Mouse (Mus musculus): Measurements from ENCODE around the gene Bola1. TPM values are rescaled to one million over a fixed set of nuclear protein-coding genes. Genes with fewer than 3 reads are reported as not detected.
"Not testable (repeated sequence)": the region's sequence is repeated elsewhere in the genome, so short reads cannot be mapped to it uniquely, and the experiment has no call there.

Bola1 gene
- total and polyA plus RNA-seq, 2 experiments from 2014 or later, result 36.8 to 54.6 TPM

DNA sequence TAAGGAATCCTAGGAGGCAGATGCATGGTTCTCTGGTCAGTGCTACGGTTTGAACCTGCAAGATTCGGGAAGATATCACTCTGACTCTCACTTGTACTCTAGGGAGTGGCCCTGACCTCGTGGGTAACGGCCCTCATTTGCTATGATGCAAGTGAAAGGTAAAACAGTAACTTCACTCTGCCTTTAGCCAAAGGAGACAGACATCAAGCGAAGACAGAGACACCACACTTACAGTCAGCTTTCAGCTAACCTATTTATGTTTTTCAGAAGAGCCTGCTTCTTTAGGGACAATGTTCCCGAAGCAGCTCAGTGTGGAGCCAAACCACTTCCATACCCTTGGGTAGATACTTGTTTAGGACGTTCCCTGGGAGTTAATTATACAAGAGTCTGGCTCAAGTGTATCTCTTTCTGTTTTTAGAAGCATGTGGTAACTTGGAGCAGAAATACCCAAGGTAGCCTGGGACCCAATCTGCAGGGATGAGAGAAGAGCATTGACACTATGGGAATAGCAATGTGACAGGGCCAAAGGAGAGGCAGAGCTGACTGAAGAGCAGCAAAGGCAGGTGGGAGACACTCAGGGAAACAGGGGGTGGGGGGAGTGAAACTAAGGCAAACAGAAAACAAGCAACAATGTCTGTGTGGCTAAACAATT lies 24.5 kb upstream of the Bola1 start:
- peak overlapping the region; percentile 95; the same call in 1 of the 2 replicates for H3K27ac ChIP-seq (ENCODE audit: low read depth, low read length)
- DNase-seq (ENCODE audit: low spot score) (no peak), ATAC-seq (ENCODE audit: low FRiP score) (no peak)
- H3K9me3 ChIP-seq (ENCODE audit: low read length), result no peaks in the 10 kb centered on the region
- H3K9ac ChIP-seq (replicated peaks; ENCODE audit: low read length, poor library complexity, severe bottlenecking), result peak overlapping the region; percentile 77; the same call in 1 of the 2 replicates
- peak overlapping the region; percentile 52 for H3K4me2 ChIP-seq (ENCODE audit: low read depth, low read length, poor library complexity, severe bottlenecking)
- TF ChIP-seq CTCF (IDR thresholded peaks at IDR 0.05), result no peak
- H3K27me3 ChIP-seq (ENCODE audit: insufficient read depth, low read length), result no peaks in the 10 kb centered on the region
- no peak overlapping the region for H3K4me3 ChIP-seq (ENCODE audit: low read depth, low read length)
- H3K4me1 ChIP-seq (ENCODE audit: insufficient read depth, low read length), result 0 out of 2 replicates have a peak, but pooled peaks cover 7% of the 10 kb centered on the region
- 86% methylated on average over 7 of the region's 7 CpGs for WGBS
- no peaks in the 10 kb centered on the region for H3K36me3 ChIP-seq (ENCODE audit: insufficient read depth, low read length)

DNA sequence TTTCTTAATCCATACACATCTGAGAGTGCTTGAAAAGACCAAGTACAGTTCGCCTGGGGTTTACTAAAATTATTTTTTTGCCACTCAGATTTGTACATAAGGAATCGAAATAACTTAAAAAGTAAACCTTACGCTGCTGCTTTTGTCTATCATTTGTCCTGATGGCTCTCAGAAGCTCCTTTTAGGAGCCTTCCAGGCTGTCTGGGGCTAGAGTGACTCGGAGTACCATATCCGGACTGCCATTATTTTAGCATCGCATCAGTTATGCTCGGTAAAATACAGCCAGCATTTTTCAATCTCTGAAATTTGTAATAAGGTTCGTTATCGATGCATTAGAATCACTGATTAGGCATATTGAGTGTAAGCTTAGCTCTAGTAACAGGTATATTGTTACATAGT lies 21.3 kb upstream of the Bola1 start:
- TF ChIP-seq CTCF (IDR thresholded peaks at IDR 0.05), result no peak
- DNase-seq (ENCODE audit: low spot score) (no peak), ATAC-seq (ENCODE audit: low FRiP score) (no peak)
- no peaks in the 10 kb centered on the region for H3K27me3 ChIP-seq (ENCODE audit: insufficient read depth, low read length)
- H3K9ac ChIP-seq (replicated peaks; ENCODE audit: low read length, poor library complexity, severe bottlenecking), result 0 out of 2 replicates have a peak overlapping the region, but pooled peaks have one; percentile 29
- H3K4me3 ChIP-seq (ENCODE audit: low read depth, low read length), result peak overlapping the region; percentile 20; the same call in 1 of the 2 replicates
- H3K4me1 ChIP-seq (ENCODE audit: insufficient read depth, low read length), result 0 out of 2 replicates have a peak, but pooled peaks cover 7% of the 10 kb centered on the region
- no peaks in the 10 kb centered on the region for H3K36me3 ChIP-seq (ENCODE audit: insufficient read depth, low read length)
- H3K27ac ChIP-seq (ENCODE audit: low read depth, low read length), result peak overlapping the region; percentile 63
- WGBS, result 75% methylated on average over 9 of the region's 9 CpGs
- H3K9me3 ChIP-seq (ENCODE audit: low read length), result no peaks in the 10 kb centered on the region
- peak overlapping the region; percentile 42 for H3K4me2 ChIP-seq (ENCODE audit: low read depth, low read length, poor library complexity, severe bottlenecking)

DNA sequence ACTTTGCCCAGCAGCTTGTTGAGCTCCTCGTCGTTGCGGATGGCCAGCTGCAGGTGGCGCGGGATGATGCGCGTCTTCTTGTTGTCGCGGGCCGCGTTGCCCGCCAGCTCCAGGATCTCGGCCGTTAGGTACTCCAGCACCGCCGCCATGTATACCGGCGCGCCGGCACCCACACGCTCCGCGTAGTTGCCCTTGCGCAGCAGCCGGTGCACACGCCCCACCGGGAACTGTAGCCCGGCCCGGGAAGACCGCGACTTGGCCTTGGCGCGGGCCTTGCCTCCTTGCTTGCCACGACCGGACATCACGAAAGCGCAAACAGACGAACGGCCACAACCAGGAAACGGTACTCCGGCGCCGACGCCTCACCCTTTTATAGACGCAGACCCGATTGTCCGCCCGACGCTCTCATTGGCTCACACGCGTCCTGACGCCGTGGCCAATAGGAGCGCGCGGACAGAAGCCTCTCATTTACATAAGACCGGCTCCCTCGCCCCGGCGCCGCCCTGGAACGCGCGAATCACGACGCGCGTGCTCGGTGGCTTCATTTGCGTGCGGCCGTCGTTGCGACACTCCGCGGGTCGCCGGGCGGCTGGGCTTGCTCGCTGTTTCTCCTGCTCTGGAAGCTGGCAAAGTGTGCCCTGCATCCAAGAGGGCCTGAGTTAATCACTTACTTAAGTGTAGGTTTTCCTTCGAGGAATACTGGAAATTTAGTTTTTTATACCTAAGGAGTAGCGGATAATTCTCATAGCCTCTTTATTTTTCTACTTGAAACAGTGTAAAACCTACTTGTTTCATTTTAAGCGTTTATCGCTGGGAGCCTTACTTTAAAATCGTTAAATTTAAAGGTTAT lies 20.7 kb upstream of the Bola1 start, which contains the start of gene Hist2h2aa2:
TSS of gene Hist2h2aa2 (minus strand) at position 328 of the 850 bp plus-strand sequence.
- H3K27me3 ChIP-seq (ENCODE audit: insufficient read depth, low read length); H3K9me3 ChIP-seq (ENCODE audit: low read length); H3K4me1 ChIP-seq (ENCODE audit: insufficient read depth, low read length); H3K36me3 ChIP-seq (ENCODE audit: insufficient read depth, low read length): not testable (repeated sequence)
- WGBS, result 6% methylated on average over 20 of the region's 85 CpGs
- peak; percentile 68 for DNase-seq (ENCODE audit: low spot score)
- H3K9ac ChIP-seq (replicated peaks; ENCODE audit: low read length, poor library complexity, severe bottlenecking), result 0 out of 2 replicates have a peak within 1 kb of the TSS, but pooled peaks have one; percentile 29
- peak within 1 kb of the TSS; percentile 23 for H3K4me3 ChIP-seq (ENCODE audit: low read depth, low read length)
- peak within 1 kb of the TSS; percentile 42 for H3K4me2 ChIP-seq (ENCODE audit: low read depth, low read length, poor library complexity, severe bottlenecking)
- peak within 1 kb of the TSS; percentile 63 for H3K27ac ChIP-seq (ENCODE audit: low read depth, low read length)
- ATAC-seq (ENCODE audit: low FRiP score), result peak; percentile 92

DNA sequence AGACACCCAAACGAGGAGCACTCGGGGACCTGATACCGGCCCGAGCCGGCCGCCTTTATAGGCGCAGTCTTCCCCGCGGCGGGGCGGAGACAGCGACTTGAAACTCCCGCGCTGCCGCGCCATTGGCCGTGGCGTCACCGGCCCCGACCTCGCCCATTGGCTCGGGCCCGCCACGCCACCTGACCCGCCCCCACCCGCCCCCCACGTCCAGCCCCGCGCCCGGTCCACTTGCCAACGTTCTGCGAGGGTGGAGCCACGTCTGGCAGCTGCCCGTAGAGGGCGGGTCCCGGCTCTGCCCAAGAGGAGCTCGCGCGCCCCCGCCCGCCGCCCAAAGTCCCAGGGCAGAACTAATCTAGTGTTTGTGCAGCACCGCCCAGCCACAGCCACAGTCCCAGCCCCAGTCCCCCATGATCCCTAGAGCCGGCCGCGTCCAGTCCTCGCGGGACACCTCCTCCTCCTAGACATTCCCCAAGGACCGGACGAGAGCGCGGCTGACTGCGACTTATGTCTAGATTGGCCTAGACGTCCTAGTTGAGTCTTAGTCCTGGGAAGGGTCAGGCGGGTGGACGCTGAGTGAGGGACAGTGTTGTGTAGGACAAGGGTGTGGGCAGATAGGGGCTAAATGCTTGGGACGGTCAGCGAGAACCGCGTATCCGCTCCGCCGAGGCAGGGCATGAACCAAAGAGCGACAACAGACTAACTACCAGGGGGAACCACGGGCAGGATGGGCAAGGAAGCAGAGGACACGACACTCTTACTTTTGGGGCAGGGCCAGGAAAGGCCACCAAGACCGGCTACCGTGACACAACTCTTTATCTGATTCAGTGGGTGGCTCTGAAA lies 19.7 kb upstream of the Bola1 start, which contains the start of gene Hist2h3c2:
TSS of gene Hist2h3c2 (minus strand) at position 174 of the 840 bp plus-strand sequence.
- 0% methylated on average over 10 of the region's 68 CpGs for WGBS
- not testable (repeated sequence) for H3K36me3 ChIP-seq (ENCODE audit: insufficient read depth, low read length); H3K9ac ChIP-seq (replicated peaks; ENCODE audit: low read length, poor library complexity, severe bottlenecking); DNase-seq (ENCODE audit: low spot score); H3K27ac ChIP-seq (ENCODE audit: low read depth, low read length); H3K27me3 ChIP-seq (ENCODE audit: insufficient read depth, low read length); H3K4me1 ChIP-seq (ENCODE audit: insufficient read depth, low read length); H3K9me3 ChIP-seq (ENCODE audit: low read length)
- H3K4me2 ChIP-seq (ENCODE audit: low read depth, low read length, poor library complexity, severe bottlenecking), result peak within 1 kb of the TSS; percentile 42
- peak within 1 kb of the TSS; percentile 23 for H3K4me3 ChIP-seq (ENCODE audit: low read depth, low read length)
- peak; percentile 89 for ATAC-seq (ENCODE audit: low FRiP score)

DNA sequence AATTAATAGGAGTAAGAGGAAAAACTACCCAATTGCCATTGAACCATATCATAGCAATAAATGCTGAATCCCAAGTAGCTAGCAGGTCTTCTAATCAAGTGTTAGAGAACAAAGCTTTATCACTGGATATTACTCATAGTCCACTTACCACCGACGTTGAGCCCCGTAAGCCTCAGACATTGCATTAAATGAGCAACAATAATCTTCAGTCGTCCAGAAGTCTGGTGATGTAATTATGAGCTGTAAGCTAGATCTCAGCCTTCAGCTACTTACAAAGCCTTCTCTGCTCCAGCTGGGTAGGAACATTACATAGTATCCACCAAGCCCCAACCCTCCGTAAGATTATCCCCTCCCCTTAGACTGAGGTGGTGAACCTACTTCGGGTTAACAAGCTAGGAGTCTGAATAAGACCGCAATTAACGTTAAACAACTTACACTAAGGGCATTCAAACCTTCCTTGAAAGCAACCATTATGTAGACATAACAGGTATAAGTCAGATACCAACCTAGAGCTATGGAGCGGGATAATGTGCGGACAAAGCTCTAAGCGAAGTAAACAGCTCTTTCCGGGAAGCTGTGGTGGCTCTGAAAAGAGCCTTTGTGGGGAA lies 18.5 kb upstream of the Bola1 start:
- no peak for TF ChIP-seq CTCF (IDR thresholded peaks at IDR 0.05)
- DNase-seq (ENCODE audit: low spot score) (no peak), ATAC-seq (ENCODE audit: low FRiP score) (no peak)
- Histone ChIP-seq H3K4me3 (ENCODE audit: low read depth, low read length) (peak overlapping the region; percentile 23), H3K4me2 (ENCODE audit: low read depth, low read length, poor library complexity, severe bottlenecking) (peak overlapping the region; percentile 42), H3K27me3 (ENCODE audit: insufficient read depth, low read length) (no peaks in the 10 kb centered on the region), H3K27ac (ENCODE audit: low read depth, low read length) (no peak overlapping the region), H3K4me1 (ENCODE audit: insufficient read depth, low read length) (no peaks in the 10 kb centered on the region), H3K36me3 (ENCODE audit: insufficient read depth, low read length) (no peaks in the 10 kb centered on the region), H3K9me3 (ENCODE audit: low read length) (no peaks in the 10 kb centered on the region), H3K9ac (replicated peaks; ENCODE audit: low read length, poor library complexity, severe bottlenecking) (no peak overlapping the region)
- WGBS, result 3% methylated on average over 12 of the region's 12 CpGs

All from midbrain, postnatal 0 days (tissue).